ENCODE assay signal across 11 mouse cellular contexts in genomic region chr7:142656055-142656454, GRCm38 (mm10). TPM values are rescaled to one million over a fixed set of nuclear protein-coding genes. Genes with fewer than 3 reads are reported as not detected.
DNase-seq lines count a peak whose midpoint lies in the region; ATAC-seq lines count a peak whose summit lies in the region.
"Had no signal": no experiment of that assay in that cellular context is flagged by ENCODE, and none has a peak within 500 bp of the region (broad histone marks: within the 10 kb centered on the region; RNA-seq: fewer than 3 reads in every experiment).

No protein-coding gene starts in this region.

- H3K4me3 ChIP-seq in heart, embryonic 15.5 days, result peak overlapping the region; percentile 70
- peak overlapping the region; percentile 64 for H3K4me3 ChIP-seq in embryonic facial prominence, embryonic 10.5 days
- H3K4me3 ChIP-seq in hindbrain, embryonic 15.5 days, result no peak overlapping the region

- H3K4me2 ChIP-seq in heart, embryonic 15.5 days, result peak overlapping the region; percentile 78
- H3K4me2 ChIP-seq in hindbrain, embryonic 15.5 days, result 0 out of 2 replicates have a peak overlapping the region, but pooled peaks have one; percentile 22

- H3K27ac ChIP-seq in heart, embryonic 15.5 days, result peak overlapping the region; percentile 66
- no peak overlapping the region for H3K27ac ChIP-seq in embryonic facial prominence, embryonic 10.5 days (replicated peaks)
- no peak overlapping the region for H3K27ac ChIP-seq in hindbrain, embryonic 15.5 days (replicated peaks)

- no peak for DNase-seq in heart, adult 9 months (ENCODE audit: low spot score in 2 of 2)
- peak; percentile 69 for DNase-seq in embryonic facial prominence, embryonic 10.5 days (ENCODE audit: low spot score)
- DNase-seq in mesoderm, embryonic 11.5 days (ENCODE audit: low read depth, low spot score), result peak; percentile 72
- DNase-seq in adrenal gland, adult 2 months, result no peak
- DNase-seq in ovary, adult 18-20 months (ENCODE audit: low spot score), result no peak
- DNase-seq: lung, adult 2 months had no signal

- ATAC-seq in heart, embryonic 15.5 days (replicated peaks; ENCODE audit: insufficient number of reproducible peaks, insufficient read depth, low FRiP score, low read depth), result peak; percentile 36
- ATAC-seq in hindbrain, embryonic 15.5 days (ENCODE audit: low FRiP score, low read depth), result no peak
- ATAC-seq in megakaryocyte, adult 5-6 weeks (ENCODE audit: poor library complexity, severe bottlenecking), result no peak

- H3K9me3 ChIP-seq in heart, embryonic 15.5 days (replicated peaks), result no peaks in the 10 kb centered on the region
- H3K9me3 ChIP-seq in embryonic facial prominence, embryonic 10.5 days, result no peaks in the 10 kb centered on the region
- no peaks in the 10 kb centered on the region for H3K9me3 ChIP-seq in hindbrain, embryonic 15.5 days

- H3K9ac ChIP-seq in heart, embryonic 15.5 days, result peak overlapping the region; percentile 68
- H3K9ac ChIP-seq in hindbrain, embryonic 15.5 days, result no peak overlapping the region

- H3K36me3 ChIP-seq in heart, embryonic 15.5 days, result peaks cover 28% of the 10 kb centered on the region; the same call in 1 of the 2 replicates
- H3K36me3 ChIP-seq in embryonic facial prominence, embryonic 10.5 days (replicated peaks), result peaks cover 52% of the 10 kb centered on the region
- no peaks in the 10 kb centered on the region for H3K36me3 ChIP-seq in hindbrain, embryonic 15.5 days

- H3K4me1 ChIP-seq in heart, embryonic 15.5 days (replicated peaks), result peaks cover 51% of the 10 kb centered on the region
- peaks cover 76% of the 10 kb centered on the region for H3K4me1 ChIP-seq in embryonic facial prominence, embryonic 10.5 days
- H3K4me1 ChIP-seq in hindbrain, embryonic 15.5 days (replicated peaks), result peaks cover 33% of the 10 kb centered on the region

- WGBS in heart, embryonic 15.5 days, result 35% methylated on average over 4 of the region's 4 CpGs
- WGBS in embryonic facial prominence, embryonic 10.5 days, result 23% methylated on average over 4 of the region's 4 CpGs
- 26% methylated on average over 4 of the region's 4 CpGs for WGBS in hindbrain, embryonic 15.5 days

- H3K27me3 ChIP-seq in heart, embryonic 15.5 days, result peaks cover 70% of the 10 kb centered on the region
- peaks cover 99% of the 10 kb centered on the region for H3K27me3 ChIP-seq in embryonic facial prominence, embryonic 10.5 days (replicated peaks; ENCODE audit: low read depth, poor library complexity, severe bottlenecking)
- peaks cover 92% of the 10 kb centered on the region for H3K27me3 ChIP-seq in hindbrain, embryonic 15.5 days

RNA-seq across cellular contexts. Expression of gene Igf2, which starts 10.6 kb away (rescaled TPM):
- 1,178 and 1,276 TPM in 2 replicates for polyA plus RNA-seq in heart, embryonic 15.5 days (2015; fragmentation: Nextera tagmentation; extraction: Ambion mirVana)
- 360 and 378 TPM in 2 replicates for polyA plus RNA-seq in embryonic facial prominence, embryonic 10.5 days (2016; fragmentation: Nextera tagmentation; extraction: Ambion mirVana)
- polyA plus RNA-seq in hindbrain, embryonic 15.5 days (2015; fragmentation: Nextera tagmentation; extraction: Ambion mirVana), result 142 and 184 TPM in 2 replicates
- total RNA-seq in megakaryocyte, adult 5-6 weeks (2015), result 0.05 TPM in 1 of 2 replicates, not detected in the other
- not detected in 2 replicates for total RNA-seq in megakaryocyte, adult 5-6 weeks (2017)
- total RNA-seq in adrenal gland, adult 2 months (2021), result 10 to 100 TPM in 1 of 2 experiments, 1 to 10 TPM in 1; 8.6 to 13.1 TPM
- polyA plus RNA-seq in adrenal gland, adult 2 months (2012; rRNA removed), result 22.4 and 32.0 TPM in 2 replicates
- total RNA-seq: MEL had no signal

RNA-seq across cellular contexts. Expression of gene Gm49394, which starts 13.7 kb away (rescaled TPM):
- polyA plus RNA-seq in heart, embryonic 15.5 days (2015; fragmentation: Nextera tagmentation; extraction: Ambion mirVana), result not detected in 2 replicates
- polyA plus RNA-seq in embryonic facial prominence, embryonic 10.5 days (2016; fragmentation: Nextera tagmentation; extraction: Ambion mirVana), result not detected in 2 replicates
- polyA plus RNA-seq in hindbrain, embryonic 15.5 days (2015; fragmentation: Nextera tagmentation; extraction: Ambion mirVana), result not detected in 2 replicates
- total RNA-seq in megakaryocyte, adult 5-6 weeks (2015), result not detected in 2 replicates
- not detected in 2 replicates for total RNA-seq in megakaryocyte, adult 5-6 weeks (2017)
- total RNA-seq in adrenal gland, adult 2 months (2021), result not detected
- polyA plus RNA-seq in adrenal gland, adult 2 months (2012; rRNA removed), result not detected in 2 replicates
- total RNA-seq: MEL had no signal
- polyA plus RNA-seq: gonadal fat pad, adult 2 months; lung, adult 2 months had no signal

Comparison
In these comparisons a context has a peak if more than half of its experiments do, and no peak if none do; other contexts are left out.
1. DNase-seq: peak in embryonic facial prominence, embryonic 10.5 days (single experiment) and mesoderm, embryonic 11.5 days (single experiment); none in heart, adult 9 months (0 of 2), adrenal gland, adult 2 months (single experiment) and ovary, adult 18-20 months (single experiment).